Mouse (Mus musculus) heart, adult 2 months (tissue): ENCODE measurements at regions not wholly inside any gene's neighbourhood (a gene's known extent, or its start where the extent isn't known, plus 50 kb on each side); places are given as distances from the start of the nearest gene placed in this dataset.

Source experiments
- DNase-seq, 2 experiments: peaks; one replicate each; pipeline ENCODE4 v3.0.0; 2021
- H3K27ac ChIP-seq: fragments of 200-600 bp; 2 replicates; pipeline ENCODE4 v1.8.1; 2022
- H3K27me3 ChIP-seq: fragments of 200-500 bp; 2 replicates; pipeline ENCODE4 v1.6.1; 2012; ENCODE audit warnings: mild to moderate bottlenecking, low read length, inconsistent platforms, mixed read lengths; ENCODE audit not compliant: control insufficient read depth, insufficient read depth
- H3K36me3 ChIP-seq: fragments of 200-500 bp; 2 replicates; pipeline ENCODE4 v1.6.1; 2012; ENCODE audit warnings: low read length, inconsistent platforms; ENCODE audit not compliant: control insufficient read depth, insufficient read depth
- H3K4me1 ChIP-seq: fragments of 200-500 bp; 2 replicates; pipeline ENCODE4 v1.6.1; 2011; ENCODE audit warnings: low read length; ENCODE audit not compliant: control insufficient read depth, insufficient read depth
- H3K4me3 ChIP-seq: fragments of 200-600 bp; 2 replicates; pipeline ENCODE4 v1.8.1; 2022
- H3K79me2 ChIP-seq: fragments of 200-500 bp; replicated peaks from 2 replicates; pipeline ENCODE4 v1.6.1; 2012; ENCODE audit warnings: mild to moderate bottlenecking, inconsistent platforms, low read length, moderate library complexity, mixed read lengths; ENCODE audit not compliant: control insufficient read depth, insufficient read depth
- H3K9ac ChIP-seq: fragments of 200-500 bp; 2 replicates; pipeline ENCODE4 v1.6.1; 2012; ENCODE audit warnings: low read depth, mild to moderate bottlenecking, control low read depth, inconsistent platforms, low read length, mixed read lengths
- CTCF ChIP-seq: fragments of 200-600 bp; IDR thresholded peaks from 2 replicates; pipeline ENCODE4 v1.8.1; 2022; ENCODE audit warnings: antibody characterized with exemption, mild to moderate bottlenecking, moderate library complexity
- EP300 ChIP-seq: fragments of 200-500 bp; IDR thresholded peaks from 2 replicates; pipeline ENCODE4 v1.6.1; 2011; ENCODE audit warnings: low read depth, low read length, control low read depth; ENCODE audit not compliant: insufficient read depth
- POLR2A ChIP-seq: fragments of 200-500 bp; IDR thresholded peaks from 2 replicates; pipeline ENCODE4 v1.6.1; 2011; ENCODE audit warnings: mild to moderate bottlenecking, low read depth, low read length, control low read depth; ENCODE audit not compliant: insufficient read depth
- WGBS: fragments of 180-500 bp; shearing (Covaris S2); methylation state at CpG from one replicate; pipeline ENCODE4 v1.1.7; 2018; 5-methylcytosine and 5-hydroxymethylcytosine counted together
- intact Hi-C: fragments of 180-260 bp; cut with DNase I; formaldehyde crosslinking; loops from one replicate; pipeline ENCODE4 v1.15.1; 2025

GRCm38 (mm10) chr4:26888514-26888913, 541.8 kb upstream of the Manea start:
- 75% methylated on average over 2 of the region's 2 CpGs for WGBS
- no peak overlapping the region for H3K27ac ChIP-seq

GRCm38 (mm10) chr4:26879022-26879421, 532.3 kb upstream of the Manea start:
- no peak for TF ChIP-seq POLR2A
- intact Hi-C loops: no loop called here
- Histone ChIP-seq H3K79me2 (no peaks in the 10 kb centered on the region), H3K27me3 (no peaks in the 10 kb centered on the region), H3K27ac (no peak overlapping the region), H3K36me3 (no peaks in the 10 kb centered on the region), H3K4me1 (no peaks in the 10 kb centered on the region), H3K9ac (no peak overlapping the region), H3K4me3 (no peak overlapping the region)
- WGBS: 21% methylated on average over 3 of the region's 3 CpGs
- no peak for DNase-seq

More at GRCm38 (mm10) chr4:26888514-26888913, 541.8 kb upstream of the Manea start:
- TF ChIP-seq POLR2A: no peak
- no peak for TF ChIP-seq CTCF
- TF ChIP-seq EP300: no peak
- Histone ChIP-seq H3K4me1 (no peaks in the 10 kb centered on the region), H3K27me3 (no peaks in the 10 kb centered on the region), H3K79me2 (no peaks in the 10 kb centered on the region), H3K4me3 (no peak overlapping the region), H3K9ac (no peak overlapping the region), H3K36me3 (no peaks in the 10 kb centered on the region)
- intact Hi-C loops: no loop called here
- DNase-seq: no peak

DNA sequence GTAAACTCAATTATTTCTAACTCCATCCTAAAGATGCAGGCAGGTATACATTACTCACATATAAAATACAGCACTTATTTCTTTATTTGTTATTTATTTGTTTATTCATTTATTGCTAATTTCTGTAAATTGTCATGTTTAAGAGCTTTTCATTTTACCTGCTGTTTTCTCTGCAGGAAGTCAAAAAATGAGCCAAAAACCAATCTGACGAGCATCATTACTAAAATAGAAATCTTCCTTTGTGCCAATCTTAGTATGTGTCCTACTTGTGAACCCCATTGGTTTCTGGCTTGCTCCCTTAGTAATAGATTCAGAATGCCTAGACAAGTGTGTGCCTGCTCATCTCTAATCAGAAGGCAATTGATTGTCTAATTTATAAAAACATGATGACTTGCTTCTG, 495.1 kb upstream of the Manea start:
- no peak overlapping the region for H3K27ac ChIP-seq
- TF ChIP-seq EP300: no peak
- no peak for TF ChIP-seq CTCF
- no peak for TF ChIP-seq POLR2A
- H3K27me3 ChIP-seq: no peaks in the 10 kb centered on the region
- no peak overlapping the region for H3K9ac ChIP-seq
- intact Hi-C loops: no loop called here
- no peaks in the 10 kb centered on the region for H3K4me1 ChIP-seq
- WGBS: 64% methylated on average over 1 of the region's 1 CpGs
- no peak for DNase-seq
- H3K4me3 ChIP-seq: no peak overlapping the region
- no peaks in the 10 kb centered on the region for H3K79me2 ChIP-seq
- no peaks in the 10 kb centered on the region for H3K36me3 ChIP-seq

GRCm38 (mm10) chr4:26800831-26801230, 454.1 kb upstream of the Manea start:
- H3K9ac ChIP-seq: no peak overlapping the region
- H3K79me2 ChIP-seq: no peaks in the 10 kb centered on the region
- WGBS: 76% methylated on average over 3 of the region's 3 CpGs
- no peak for TF ChIP-seq CTCF
- no peak for TF ChIP-seq POLR2A
- no peak for TF ChIP-seq EP300
- H3K4me1 ChIP-seq: no peaks in the 10 kb centered on the region
- no peak for DNase-seq
- H3K4me3 ChIP-seq: no peak overlapping the region
- no peak overlapping the region for H3K27ac ChIP-seq
- H3K27me3 ChIP-seq: no peaks in the 10 kb centered on the region
- no peaks in the 10 kb centered on the region for H3K36me3 ChIP-seq
- intact Hi-C loops: no loop called here

GRCm38 (mm10) chr4:26793181-26793824, 446.6 kb upstream of the Manea start:
- no peak for DNase-seq
- intact Hi-C loops: no loop called here
- no peaks in the 10 kb centered on the region for H3K79me2 ChIP-seq
- no peak overlapping the region for H3K9ac ChIP-seq
- no peak overlapping the region for H3K27ac ChIP-seq
- H3K4me3 ChIP-seq: no peak overlapping the region
- no peaks in the 10 kb centered on the region for H3K36me3 ChIP-seq
- TF ChIP-seq EP300 (no peak), POLR2A (no peak), CTCF (no peak)
- no peaks in the 10 kb centered on the region for H3K27me3 ChIP-seq
- H3K4me1 ChIP-seq: no peaks in the 10 kb centered on the region
- WGBS: 85% methylated on average over 1 of the region's 1 CpGs

DNA sequence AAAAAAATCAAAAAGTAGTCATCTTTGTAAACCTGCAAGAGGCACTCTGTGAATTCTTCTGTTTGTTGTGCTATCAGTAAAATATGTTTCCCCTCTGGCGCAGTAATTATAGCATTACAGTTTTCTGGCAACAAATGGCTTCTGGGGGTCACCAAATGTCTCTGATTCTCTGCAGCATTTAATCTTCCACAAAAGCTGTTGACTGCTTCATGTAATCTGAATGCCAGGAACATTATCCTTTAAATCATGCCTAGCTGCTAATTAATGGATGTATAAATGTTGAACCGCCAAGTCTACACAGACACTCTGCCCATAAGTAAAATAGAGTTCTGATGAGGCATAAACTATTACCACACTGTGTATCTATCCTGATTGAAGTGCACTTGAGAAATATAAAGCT, 421.2 kb upstream of the Manea start:
- DNase-seq: no peak
- H3K36me3 ChIP-seq: no peaks in the 10 kb centered on the region
- H3K79me2 ChIP-seq: no peaks in the 10 kb centered on the region
- TF ChIP-seq EP300 (no peak), CTCF (no peak), POLR2A (no peak)
- no peak overlapping the region for H3K4me3 ChIP-seq
- no peak overlapping the region for H3K9ac ChIP-seq
- no peak overlapping the region for H3K27ac ChIP-seq
- WGBS: 79% methylated on average over 2 of the region's 2 CpGs
- no peaks in the 10 kb centered on the region for H3K4me1 ChIP-seq
- intact Hi-C loops: no loop called here
- H3K27me3 ChIP-seq: no peaks in the 10 kb centered on the region
